Mouse (Mus musculus) yolk sac, embryonic 10.5 days (tissue): ENCODE measurements around the gene Ddx31.

ENCODE experiments used
- DNase-seq: peaks from one replicate; pipeline ENCODE4 v3.0.0-alpha.2; 2017; ENCODE audit warnings: low spot score

The Ddx31 gene

DNA sequence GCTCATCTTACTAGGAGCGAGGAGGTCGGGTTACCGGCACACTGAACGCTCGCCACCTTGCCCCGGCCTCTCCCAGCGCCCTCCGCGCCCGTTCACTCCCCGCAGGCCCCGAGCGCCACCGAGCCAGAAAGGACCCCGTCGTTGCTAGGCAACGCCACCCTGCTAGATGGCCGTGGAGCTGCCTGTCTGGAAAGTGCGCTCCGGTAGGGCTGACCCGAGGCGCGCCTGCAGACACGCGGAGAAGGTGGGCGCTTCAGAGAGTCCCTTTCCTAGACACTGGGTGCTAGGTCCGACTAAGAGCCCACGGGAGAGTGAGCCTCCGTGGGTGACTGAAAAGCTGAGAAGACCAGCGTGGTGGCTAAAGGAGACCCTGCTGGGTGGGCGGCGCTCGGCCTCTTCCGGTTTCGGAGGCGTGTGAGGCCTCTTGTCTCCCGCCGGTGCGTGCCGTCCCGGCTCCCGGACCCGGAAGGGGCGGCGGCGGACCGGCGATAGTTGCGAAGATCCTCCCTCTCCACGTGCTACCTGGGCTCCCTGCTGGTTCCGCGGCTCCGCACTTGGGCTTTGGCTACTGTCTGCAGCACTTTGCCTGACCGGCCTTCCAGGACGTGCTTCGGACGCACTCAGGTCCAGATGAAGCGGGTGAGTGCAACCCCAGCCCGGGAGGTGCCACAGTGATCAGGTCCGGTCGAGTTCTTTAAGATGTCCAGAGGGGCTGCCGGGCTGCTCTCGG, at the start of gene Ddx31, which contains the start of gene Gtf3c4:
TSS of gene Ddx31 (plus strand) at position 185 of the 730 bp plus-strand sequence.
TSS of gene Gtf3c4 (minus strand) at position 139 of the 730 bp plus-strand sequence.
- peak; percentile 93 for DNase-seq

DNA sequence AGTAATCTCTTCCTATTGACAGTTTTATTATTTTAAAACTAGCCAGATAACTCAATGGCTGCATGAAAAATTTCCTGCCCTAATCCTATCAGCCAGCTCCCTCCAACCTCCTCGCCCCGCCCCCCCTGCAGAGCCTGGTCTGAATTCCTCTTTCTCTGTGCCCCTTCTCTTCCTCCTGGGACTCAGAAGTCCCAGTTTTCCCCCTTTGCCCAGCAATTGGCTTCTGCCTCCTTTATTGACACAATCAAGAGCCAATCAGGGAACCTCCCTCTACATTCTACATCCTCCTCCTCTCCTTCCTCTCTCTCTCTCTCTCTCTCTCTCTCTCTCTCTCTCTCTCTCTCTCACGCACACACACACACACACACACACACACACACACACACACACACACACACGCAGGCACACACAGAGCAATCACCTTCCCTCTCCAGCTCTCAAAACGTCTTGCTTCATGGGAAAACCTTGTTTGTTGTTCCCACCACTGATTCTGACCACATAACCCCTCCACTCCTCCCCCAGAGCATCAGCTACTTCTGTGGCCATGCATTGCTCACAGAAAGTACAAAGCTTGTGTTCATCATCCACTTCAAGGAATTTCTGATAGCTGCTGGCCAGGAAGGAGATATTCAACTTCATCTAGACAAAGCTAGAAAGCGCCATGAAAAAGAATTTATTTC, 47.1 kb upstream of the Ddx31 start:
- DNase-seq, result peak; percentile 67

GRCm38 (mm10) chr2:28794623-28795022, 45.6 kb upstream of the Ddx31 start:
- no peak for DNase-seq

GRCm38 (mm10) chr2:28796298-28796697, 43.9 kb upstream of the Ddx31 start:
- no peak for DNase-seq

- DNase-seq, result no peak
Measured at GRCm38 (mm10) chr2:28797490-28798106, 42.6 kb upstream of the Ddx31 start.

DNA sequence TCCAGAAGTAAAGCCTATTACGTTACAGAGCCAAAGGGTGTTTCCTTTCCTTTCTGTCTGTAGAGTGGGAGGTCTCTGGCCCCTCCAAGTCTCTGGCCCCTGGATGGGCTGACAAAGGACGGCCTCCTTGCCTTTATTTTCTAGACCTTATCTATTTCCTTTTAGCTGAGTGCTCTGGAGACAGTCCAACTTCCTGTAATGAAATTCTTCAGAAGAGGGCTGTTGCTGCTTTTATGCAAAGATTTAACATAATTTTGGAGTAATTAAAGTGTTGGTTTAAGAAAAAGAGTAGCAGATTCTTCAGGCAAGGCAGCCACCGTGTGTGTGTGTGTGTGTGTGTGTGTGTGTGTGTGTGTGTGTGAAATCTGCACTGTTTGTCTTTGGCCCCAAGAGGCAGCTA, 41.8 kb upstream of the Ddx31 start:
- no peak for DNase-seq

- no peak for DNase-seq
Measured at GRCm38 (mm10) chr2:28799575-28799974, 40.6 kb upstream of the Ddx31 start.

DNA sequence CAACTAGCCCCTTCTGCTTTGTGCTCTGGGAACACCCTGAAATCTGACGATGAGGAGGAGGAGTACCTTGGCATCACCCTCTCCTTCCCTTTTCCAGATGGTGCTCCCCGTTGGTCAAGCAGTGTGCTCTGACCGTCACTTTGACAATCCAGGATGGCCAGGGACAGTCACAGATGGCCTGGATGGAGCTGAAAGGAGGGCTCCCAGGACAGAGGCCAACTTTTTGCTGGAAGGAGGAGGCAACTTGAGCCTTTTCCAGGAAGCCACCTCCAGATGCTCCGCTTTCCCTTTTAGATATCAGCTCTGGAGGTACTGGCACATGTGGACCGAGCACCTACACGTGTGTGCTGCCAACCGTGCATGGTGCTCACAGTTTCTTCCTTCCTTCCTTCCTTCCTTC, 36.8 kb upstream of the Ddx31 start:
- no peak for DNase-seq

DNA sequence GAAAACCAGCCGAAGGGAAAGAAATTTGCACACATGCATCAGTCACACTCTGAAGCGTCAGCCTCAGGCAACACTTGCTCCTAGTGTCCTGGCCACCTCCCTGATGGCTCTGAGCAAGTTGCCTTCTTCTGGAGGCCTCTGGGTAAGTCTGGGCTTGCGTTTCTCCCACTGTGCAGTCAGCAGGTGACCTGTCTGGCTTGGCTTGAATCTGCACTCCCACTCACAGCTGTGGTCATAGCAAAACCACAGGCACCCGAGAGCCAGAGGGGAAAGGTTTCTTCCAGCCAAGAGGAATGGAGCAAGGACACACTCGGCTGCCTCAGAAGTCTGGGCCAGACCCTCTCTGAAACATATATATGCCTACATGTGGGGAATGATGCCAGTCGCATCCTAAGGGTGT, 31.4 kb upstream of the Ddx31 start:
- no peak for DNase-seq

- DNase-seq, result no peak
Measured at GRCm38 (mm10) chr2:28810260-28811013, 29.8 kb upstream of the Ddx31 start.

DNA sequence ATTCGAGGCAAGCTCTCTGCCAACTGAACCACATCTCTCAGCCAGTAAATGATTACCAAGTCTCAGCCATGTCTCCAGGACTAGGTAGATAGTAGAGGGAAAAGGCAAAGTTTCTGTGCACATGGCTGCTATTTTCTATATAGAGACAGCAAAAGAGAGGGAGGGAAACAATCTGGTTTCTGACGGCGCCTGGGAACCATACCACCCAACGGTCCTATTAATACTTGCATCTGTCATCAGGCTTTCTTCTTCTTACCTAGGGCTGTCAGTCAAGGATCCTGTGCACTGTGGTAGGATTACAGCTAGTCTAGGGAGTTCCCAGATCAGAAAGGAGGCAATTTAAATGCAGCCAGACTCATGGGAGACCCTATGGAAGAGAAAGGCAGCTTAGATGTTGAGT, 21.3 kb upstream of the Ddx31 start:
- no peak for DNase-seq

- DNase-seq, result no peak
Measured at GRCm38 (mm10) chr2:28829265-28829664, 10.9 kb upstream of the Ddx31 start.

- DNase-seq, result no peak
Measured at GRCm38 (mm10) chr2:28836181-28836940, 3.8 kb upstream of the Ddx31 start.

DNA sequence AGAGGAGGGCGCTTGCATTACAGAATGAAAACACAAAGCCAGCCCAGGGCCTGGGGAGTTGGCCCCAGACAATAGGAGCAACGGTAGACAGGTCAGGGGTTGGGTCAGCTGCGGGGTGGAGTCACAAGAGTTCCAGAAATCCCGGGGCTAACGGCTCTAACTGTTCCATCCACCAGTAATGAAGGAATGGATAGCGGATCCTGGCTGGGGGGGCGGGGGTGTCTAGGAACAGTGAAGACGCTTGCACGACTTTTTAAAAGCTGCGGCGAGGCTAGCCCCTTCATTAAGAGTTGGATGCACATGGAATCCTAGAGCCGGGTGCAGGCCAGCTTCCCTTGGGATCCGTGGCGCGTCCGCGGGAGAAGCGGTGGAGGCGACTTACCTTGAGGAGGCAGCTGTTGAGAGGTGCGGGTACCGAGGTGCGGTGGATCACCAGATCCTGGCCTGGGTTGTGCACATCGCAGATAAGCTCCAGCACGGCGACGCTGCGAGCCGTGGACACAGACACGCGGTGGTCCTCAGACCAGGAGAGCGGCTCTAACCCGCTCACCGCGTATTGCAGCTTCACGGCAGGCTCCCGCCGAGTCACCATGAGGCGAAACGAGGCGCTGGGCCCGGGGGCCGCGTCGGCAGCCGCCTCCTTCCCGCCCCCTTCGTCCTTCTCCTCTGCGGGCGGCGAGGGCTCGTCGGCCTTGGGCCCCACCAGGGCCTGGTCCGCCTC, 545 bp upstream of the Ddx31 start:
- DNase-seq, result peak; percentile 52

DNA sequence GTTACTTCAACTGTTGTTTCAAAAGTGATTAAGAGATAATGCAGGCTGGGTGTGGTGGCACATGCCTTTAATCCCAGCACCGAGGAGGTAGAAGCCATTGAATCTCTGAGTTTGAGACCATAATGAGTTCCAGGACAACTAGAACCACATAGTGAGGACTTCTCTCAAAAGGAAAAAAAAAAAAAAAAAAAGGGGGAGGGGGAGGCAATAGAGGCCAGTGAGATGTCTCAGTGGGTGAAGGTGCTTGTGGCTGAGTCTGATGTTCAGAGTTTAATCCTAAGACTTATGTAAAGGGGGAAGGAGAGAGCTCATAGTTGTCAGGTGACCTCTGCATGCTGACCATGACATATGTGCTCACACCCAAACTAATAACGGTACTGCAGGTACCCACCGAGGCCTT, 1.8 kb downstream of the Ddx31 start:
- no peak for DNase-seq

DNA sequence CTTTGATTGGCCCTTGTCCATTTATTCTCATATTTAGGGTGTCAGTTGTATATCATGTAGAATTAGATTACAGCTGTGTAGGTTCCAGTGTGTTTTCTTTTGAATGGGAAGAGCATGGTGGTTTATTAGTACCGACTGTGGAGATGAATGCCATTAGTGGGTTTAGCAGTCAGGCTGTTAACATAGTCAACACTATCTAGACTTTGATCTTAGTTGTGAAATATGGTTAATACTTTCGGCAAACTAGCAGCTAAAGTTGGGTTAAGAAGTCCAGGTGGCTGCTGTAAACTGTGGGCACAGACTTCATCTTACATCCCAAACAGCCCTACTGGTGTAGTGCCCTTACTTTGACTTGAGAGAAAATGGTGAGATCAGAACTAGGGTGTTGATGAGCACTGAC, 8.7 kb downstream of the Ddx31 start:
- DNase-seq, result no peak

GRCm38 (mm10) chr2:28852594-28852993, 12.4 kb downstream of the Ddx31 start:
- DNase-seq, result no peak

DNA sequence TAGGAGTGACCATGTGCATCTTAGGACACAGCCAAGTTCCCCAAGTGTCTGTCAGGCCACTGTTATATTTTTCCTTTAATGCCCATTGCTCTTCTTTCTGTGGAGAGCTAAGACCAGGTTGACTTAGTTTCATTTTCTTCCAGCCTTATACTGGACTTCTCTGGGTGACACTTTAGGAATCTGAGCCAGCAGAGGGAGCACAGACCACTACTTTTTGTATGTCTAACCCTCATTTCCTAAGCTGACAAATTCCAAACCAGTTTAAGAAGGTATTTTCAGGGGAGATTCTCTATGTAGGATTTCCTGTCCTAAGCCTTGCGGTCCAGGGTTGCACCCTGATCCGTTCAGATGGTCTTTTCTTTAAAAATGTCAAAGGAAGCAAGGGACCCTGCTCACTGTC, 15.6 kb downstream of the Ddx31 start:
- DNase-seq, result no peak

DNA sequence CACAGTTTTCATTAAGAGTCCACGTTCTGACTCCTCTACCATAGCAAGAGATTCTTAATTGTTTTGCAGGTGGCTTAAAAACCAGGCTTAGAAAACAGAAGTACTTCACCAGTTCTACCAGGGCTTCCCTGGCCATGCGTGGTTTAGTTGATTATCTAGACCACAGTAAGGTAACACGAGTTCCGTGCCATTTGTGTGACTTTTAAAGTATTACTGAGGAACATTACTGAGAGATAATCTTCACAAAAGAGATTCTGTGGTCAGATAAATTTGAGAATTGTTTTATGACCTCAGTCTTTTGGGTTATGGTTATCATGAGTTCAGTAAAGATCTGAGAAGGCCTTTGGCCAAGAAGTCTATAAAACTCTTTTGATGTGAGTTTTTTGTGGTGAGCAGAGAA, 19.1 kb downstream of the Ddx31 start:
- no peak for DNase-seq

DNA sequence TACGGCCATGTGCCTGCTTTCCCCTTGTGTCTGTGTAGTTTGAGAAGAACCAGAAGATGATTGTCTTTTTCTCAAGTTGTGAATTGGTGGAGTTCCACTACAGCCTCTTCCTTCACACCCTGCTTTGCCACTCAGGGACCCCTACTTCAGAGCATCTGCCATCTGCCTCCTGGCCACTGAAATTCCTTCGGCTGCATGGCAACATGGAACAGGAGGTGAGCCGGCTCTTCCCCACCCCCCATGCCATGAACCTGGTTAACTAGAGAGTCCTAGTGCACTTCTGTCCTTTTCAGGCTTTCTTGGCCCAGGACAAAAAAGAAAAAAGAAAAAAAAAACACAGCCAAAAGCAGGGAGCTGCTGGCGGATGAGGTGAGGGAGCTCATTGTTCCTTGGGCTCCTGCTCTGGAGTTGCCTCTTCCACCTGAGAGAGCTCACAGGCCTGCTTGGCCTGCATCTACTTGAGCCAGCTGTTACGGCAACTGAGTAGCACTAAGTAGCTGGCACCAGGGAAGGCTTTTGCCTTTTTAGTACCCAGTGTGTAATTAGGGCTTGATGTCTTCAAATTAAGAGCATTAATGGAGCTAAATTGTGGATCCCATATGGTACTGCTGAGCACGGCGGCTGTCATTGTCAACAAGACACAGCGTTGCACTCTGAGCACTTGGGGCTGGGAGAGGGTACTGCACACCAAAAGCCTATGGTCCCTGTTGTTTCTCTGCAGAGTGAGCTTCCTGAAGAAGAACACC, 20.6 kb downstream of the Ddx31 start:
- DNase-seq, result no peak
